19 mouse cellular contexts compared by ENCODE assay signal in genomic region chr13:9900653-9901385, GRCm38 (mm10).
"Had no signal": no experiment of that assay in that cellular context is flagged by ENCODE, and none has a peak within 500 bp of the region (broad histone marks: within the 10 kb centered on the region; RNA-seq: fewer than 3 reads in every experiment).

No protein-coding gene starts in this region.

- H3K4me2 ChIP-seq: lung, embryonic 14.5 days; midbrain, embryonic 11.5 days; midbrain, embryonic 13.5 days; midbrain, embryonic 15.5 days; neural tube, embryonic 13.5 days; neural tube, embryonic 15.5 days had no signal

- H3K4me3 ChIP-seq: midbrain, embryonic 13.5 days; midbrain, embryonic 15.5 days; myocyte; neural tube, embryonic 13.5 days; neural tube, embryonic 15.5 days had no signal

- H3K9ac ChIP-seq: liver, embryonic 14.5 days; lung, embryonic 14.5 days; midbrain, embryonic 13.5 days; midbrain, embryonic 15.5 days; neural tube, embryonic 13.5 days; neural tube, embryonic 15.5 days had no signal

- H3K27me3 ChIP-seq: midbrain, embryonic 13.5 days; midbrain, embryonic 15.5 days; neural tube, embryonic 13.5 days; neural tube, embryonic 15.5 days had no signal

- H3K27ac ChIP-seq: liver, embryonic 14.5 days; midbrain, embryonic 13.5 days; midbrain, embryonic 15.5 days; neural tube, embryonic 13.5 days; neural tube, embryonic 15.5 days had no signal

- DNase-seq: lung, adult 18-20 months; lung, embryonic 14.5 days; lung, postnatal 10 days; lung, postnatal 4 days; retina, postnatal 1 day; right cerebral cortex, adult 18-20 months; right cerebral cortex, postnatal 25 days; right cerebral cortex, postnatal 4 days; spleen, adult 18-20 months; thymus, adult 2 months; thymus, postnatal 25 days; thymus, postnatal 4 days had no signal

- H3K9me3 ChIP-seq: midbrain, embryonic 13.5 days; midbrain, embryonic 15.5 days; neural tube, embryonic 13.5 days; neural tube, embryonic 15.5 days had no signal

- ATAC-seq: midbrain, embryonic 13.5 days; midbrain, embryonic 15.5 days had no signal

- H3K4me1 ChIP-seq: midbrain, embryonic 13.5 days; midbrain, embryonic 15.5 days; neural tube, embryonic 13.5 days; neural tube, embryonic 15.5 days had no signal

- H3K36me3 ChIP-seq: midbrain, embryonic 13.5 days; midbrain, embryonic 15.5 days; neural tube, embryonic 13.5 days; neural tube, embryonic 15.5 days had no signal
